Mouse (Mus musculus) left cerebral cortex, postnatal 10 days (tissue): Measurements from ENCODE around the gene Klf6. TPM values are rescaled to one million over a fixed set of nuclear protein-coding genes. Genes with fewer than 3 reads are reported as not detected.

Experiments used
- DNase-seq, 2 experiments: peaks; one replicate each; pipeline ENCODE4 v3.0.0; 2021 to 2022; ENCODE audit warnings: low spot score in 2 of 2, mixed read lengths in 1 of 2; ENCODE audit errors: extremely low spot score in 1 of 2
- intact Hi-C: fragments of 180-260 bp; cut with DNase I; formaldehyde crosslinking; loops from one replicate; pipeline ENCODE4 v1.15.1; 2025
- microRNA-seq: library from miRNA; unstranded; fragments of <30 nt; microRNA quantifications from one replicate; pipeline ENCODE4 v1.2.0, GENCODE M21; 2022
- total RNA-seq, 2 experiments: library from RNA; stranded (reverse); gene quantifications; 2 replicates each; pipeline ENCODE4 v1.2.3; 2021

The Klf6 gene
- total RNA-seq, 2 experiments from 2014 or later, result 71.1 to 82.5 TPM

GRCm38 (mm10) chr13:5888731-5889130, 27.4 kb downstream of the Klf6 start:
- intact Hi-C loops, result no loop called here
- DNase-seq, result no peak

GRCm38 (mm10) chr13:5890035-5890434, 28.8 kb downstream of the Klf6 start:
- DNase-seq, result no peak
- intact Hi-C loops, result no loop called here

GRCm38 (mm10) chr13:5892684-5893447, 31.6 kb downstream of the Klf6 start:
- no peak for DNase-seq
- intact Hi-C loops, result no loop called here

- no peak for DNase-seq
- intact Hi-C loops, result no loop called here
Observed at GRCm38 (mm10) chr13:5894910-5895309, 33.6 kb downstream of the Klf6 start.

- DNase-seq, result no peak
- intact Hi-C loops, result no loop called here
Observed at GRCm38 (mm10) chr13:5895851-5896250, 34.6 kb downstream of the Klf6 start.

- intact Hi-C loops, result no loop called here
- no peak for DNase-seq
Observed at GRCm38 (mm10) chr13:5897176-5897959, 36.1 kb downstream of the Klf6 start.

- intact Hi-C loops, result no loop called here
Observed at GRCm38 (mm10) chr13:5899021-5899420, 37.7 kb downstream of the Klf6 start.

GRCm38 (mm10) chr13:5899641-5900040, 38.4 kb downstream of the Klf6 start:
- no peak for DNase-seq
- intact Hi-C loops, result no loop called here

More at GRCm38 (mm10) chr13:5899021-5899420, 37.7 kb downstream of the Klf6 start:
- no peak for DNase-seq

GRCm38 (mm10) chr13:5913201-5913600, 51.9 kb downstream of the Klf6 start:
- DNase-seq, result no peak
- intact Hi-C loops, result no loop called here

GRCm38 (mm10) chr13:5917360-5917759, 56.1 kb downstream of the Klf6 start:
- no peak for DNase-seq
- intact Hi-C loops, result no loop called here

GRCm38 (mm10) chr13:5919966-5920365, 58.7 kb downstream of the Klf6 start:
- intact Hi-C loops, result no loop called here

More at GRCm38 (mm10) chr13:5919966-5920365, 58.7 kb downstream of the Klf6 start:
- DNase-seq, result no peak

Small RNA genes lying within 50 kb of the gene (microRNA-seq; reads per million reads assigned to microRNA genes)
- gene Gm26043, result not detected
